Mouse (Mus musculus) hindbrain, embryonic 13.5 days (tissue): ENCODE data around the gene Gm10912. TPM values are rescaled to one million over a fixed set of nuclear protein-coding genes. Genes with fewer than 3 reads are reported as not detected.
"Not testable (repeated sequence)": the region's sequence is repeated elsewhere in the genome, so short reads cannot be mapped to it uniquely, and the experiment has no call there.

Source experiments
- ATAC-seq: fragments of 200-750 bp; cut with Nextera tagmentation; 2 replicates; pipeline ENCODE4 v1.8.0; 2017; ENCODE audit warnings: moderate TSS enrichment; ENCODE audit not compliant: low FRiP score
- H3K27ac ChIP-seq: fragments of 300-500 bp; sonication (generic); 2 replicates; pipeline ENCODE4 v1.5.1; 2015; ENCODE audit warnings: inconsistent platforms, mild to moderate bottlenecking, moderate library complexity
- H3K27me3 ChIP-seq: fragments of 300-500 bp; sonication (generic); 2 replicates; pipeline ENCODE4 v1.6.1; 2015; ENCODE audit warnings: mild to moderate bottlenecking, inconsistent platforms
- H3K36me3 ChIP-seq: fragments of 300-500 bp; sonication (generic); 2 replicates; pipeline ENCODE4 v1.6.1; 2015; ENCODE audit warnings: mild to moderate bottlenecking, inconsistent platforms
- H3K4me1 ChIP-seq: fragments of 300-500 bp; sonication (generic); replicated peaks from 2 replicates; pipeline ENCODE4 v1.6.1; 2015; ENCODE audit warnings: inconsistent platforms
- H3K4me2 ChIP-seq: fragments of 300-500 bp; sonication (generic); 2 replicates; pipeline ENCODE4 v1.6.1; 2015; ENCODE audit warnings: inconsistent platforms, mild to moderate bottlenecking, moderate library complexity
- H3K4me3 ChIP-seq: fragments of 300-500 bp; sonication (generic); 2 replicates; pipeline ENCODE4 v1.5.1; 2015; ENCODE audit warnings: mild to moderate bottlenecking, inconsistent platforms
- H3K9ac ChIP-seq: fragments of 300-500 bp; sonication (generic); 2 replicates; pipeline ENCODE4 v1.6.1; 2015; ENCODE audit warnings: mild to moderate bottlenecking, inconsistent platforms
- H3K9me3 ChIP-seq: fragments of 300-500 bp; sonication (generic); 2 replicates; pipeline ENCODE4 v1.6.1; 2016; ENCODE audit warnings: inconsistent platforms
- WGBS: fragments of 180-500 bp; shearing (Covaris S2); methylation state at CpG from one replicate; pipeline ENCODE4 v1.1.7; 2015; 5-methylcytosine and 5-hydroxymethylcytosine counted together
- polyA plus RNA-seq: library from polyadenylated mRNA; unstranded; fragments of >200 nt; fragmentation: Nextera tagmentation; extraction: Ambion mirVana; gene quantifications from 2 replicates; pipeline ENCODE4 v1.2.1, GENCODE M21; 2015

The Gm10912 gene
- polyA plus RNA-seq = not detected in 2 replicates

DNA sequence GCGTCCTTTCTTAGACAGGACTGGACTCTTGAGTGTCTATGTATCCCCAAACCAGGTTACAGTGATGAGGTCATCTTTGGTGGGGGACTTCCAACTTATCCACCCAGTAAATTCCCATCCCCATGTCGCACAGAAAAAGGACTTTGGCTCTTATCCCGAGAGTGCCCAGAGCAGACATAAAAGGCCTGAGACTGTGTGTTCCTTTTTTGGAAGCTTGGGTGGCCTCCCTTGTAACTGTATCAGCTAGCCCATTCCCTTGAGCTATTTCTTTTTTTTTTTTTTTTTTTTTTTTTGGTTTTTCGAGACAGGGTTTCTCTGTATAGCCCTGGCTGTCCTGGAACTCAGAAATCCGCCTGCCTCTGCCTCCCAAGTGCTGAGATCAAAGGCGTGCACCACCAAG lies at the start of gene Gm10912:
Gm10912 (plus strand) TSS at position 301 of the 400 bp plus-strand sequence.
- H3K4me1 ChIP-seq, H3K4me2 ChIP-seq, H3K4me3 ChIP-seq, H3K27ac ChIP-seq, H3K9ac ChIP-seq, H3K9me3 ChIP-seq, H3K27me3 ChIP-seq, ATAC-seq: not testable (repeated sequence)
- 92% methylated on average over 6 of the region's 6 CpGs for WGBS
- peaks cover 16% of the 10 kb centered on the region for H3K36me3 ChIP-seq

DNA sequence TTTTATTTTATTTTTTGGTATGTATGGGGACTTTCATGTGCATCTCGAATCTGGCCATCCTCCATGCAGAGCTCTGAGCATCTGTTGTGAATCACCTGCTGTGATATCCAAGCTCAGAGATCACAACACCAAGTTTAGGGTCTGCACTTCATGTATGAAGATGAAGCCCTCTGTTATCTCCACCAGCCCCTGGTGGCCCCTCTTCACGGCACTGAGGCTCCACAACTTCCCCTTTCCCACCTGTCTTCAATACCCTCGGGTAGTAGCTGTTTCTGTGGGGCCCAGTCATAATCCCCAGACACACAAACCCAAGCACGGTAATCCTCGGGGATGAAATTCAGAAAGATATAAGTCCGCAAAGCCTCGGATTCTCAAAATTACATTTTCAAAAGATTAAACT lies 42.5 kb upstream of the Gm10912 start:
- ATAC-seq = no peak
- Histone ChIP-seq H3K9me3 (no peaks in the 10 kb centered on the region), H3K4me2 (no peak overlapping the region), H3K9ac (no peak overlapping the region), H3K36me3 (no peaks in the 10 kb centered on the region), H3K27ac (no peak overlapping the region), H3K27me3 (peaks cover 2% of the 10 kb centered on the region; the same call in 1 of the 2 replicates), H3K4me3 (no peak overlapping the region), H3K4me1 (no peaks in the 10 kb centered on the region)
- WGBS = 86% methylated on average over 7 of the region's 7 CpGs

DNA sequence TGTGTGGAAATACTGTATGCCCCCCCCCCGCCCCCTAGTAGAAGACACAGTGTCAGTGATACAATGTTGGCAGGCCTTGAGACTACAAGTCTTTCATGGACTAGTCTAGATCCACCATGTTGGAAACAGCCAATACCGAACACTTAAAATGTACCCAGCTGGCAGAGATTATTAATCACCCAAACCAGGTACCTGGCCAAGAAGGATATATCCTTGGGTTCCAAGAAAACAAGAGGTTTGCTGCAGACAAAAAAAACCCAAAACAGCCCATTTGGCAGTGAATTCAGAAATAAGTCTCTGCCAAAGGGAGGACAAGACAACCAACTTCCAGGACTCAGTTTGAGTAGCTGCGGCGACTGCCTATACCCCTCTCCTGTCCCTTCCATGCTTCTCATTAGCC lies 41.0 kb upstream of the Gm10912 start:
- WGBS = 90% methylated on average over 4 of the region's 4 CpGs

DNA sequence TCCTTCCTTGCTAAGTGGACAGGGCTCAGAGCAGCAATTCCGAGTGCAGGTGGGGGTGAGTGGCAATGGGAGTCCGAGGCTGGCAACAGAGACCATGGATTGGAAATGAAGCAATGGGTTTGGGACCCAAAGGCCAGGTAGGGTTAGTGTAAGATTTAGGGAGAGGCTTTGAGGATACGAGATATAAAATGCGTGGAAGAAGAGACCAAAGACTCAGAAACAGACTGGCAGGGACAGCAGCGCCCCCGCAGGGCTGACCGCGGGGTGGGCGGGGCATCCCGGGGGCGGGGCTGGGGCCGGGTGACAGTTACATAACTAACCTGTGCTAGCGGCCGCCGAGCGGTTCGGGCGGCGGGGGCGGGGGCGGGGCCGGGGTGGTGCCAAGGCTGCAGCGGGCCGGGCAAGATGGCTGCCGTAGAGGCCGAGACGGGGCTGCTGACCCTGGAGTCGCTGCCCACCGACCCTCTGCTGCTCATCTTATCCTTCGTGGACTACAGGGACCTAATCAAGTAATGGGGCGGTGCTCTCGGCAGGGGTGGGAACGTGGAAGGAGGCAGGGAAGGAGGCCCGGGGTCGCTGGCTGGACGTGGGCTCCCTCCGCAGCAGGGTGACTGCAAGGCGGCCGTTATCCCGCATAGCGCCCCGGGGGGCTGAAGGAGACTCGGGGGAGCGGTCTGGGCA lies 38.0 kb upstream of the Gm10912 start, which contains the start of gene Fbxo3:
Fbxo3 (plus strand) TSS at position 264 of the 681 bp plus-strand sequence.
- H3K36me3 ChIP-seq = peaks cover 6% of the 10 kb centered on the region
- H3K27ac ChIP-seq = peak within 1 kb of the TSS; percentile 70
- no peaks in the 10 kb centered on the region for H3K9me3 ChIP-seq

More for the DNA sequence above, 41.0 kb upstream of the Gm10912 start:
- no peaks in the 10 kb centered on the region for H3K9me3 ChIP-seq
- peaks cover 13% of the 10 kb centered on the region for H3K4me1 ChIP-seq
- H3K27ac ChIP-seq = no peak overlapping the region
- H3K27me3 ChIP-seq = peaks cover 2% of the 10 kb centered on the region; the same call in 1 of the 2 replicates
- no peaks in the 10 kb centered on the region for H3K36me3 ChIP-seq
- no peak overlapping the region for H3K9ac ChIP-seq
- no peak overlapping the region for H3K4me2 ChIP-seq
- ATAC-seq = no peak
- H3K4me3 ChIP-seq = no peak overlapping the region

DNA sequence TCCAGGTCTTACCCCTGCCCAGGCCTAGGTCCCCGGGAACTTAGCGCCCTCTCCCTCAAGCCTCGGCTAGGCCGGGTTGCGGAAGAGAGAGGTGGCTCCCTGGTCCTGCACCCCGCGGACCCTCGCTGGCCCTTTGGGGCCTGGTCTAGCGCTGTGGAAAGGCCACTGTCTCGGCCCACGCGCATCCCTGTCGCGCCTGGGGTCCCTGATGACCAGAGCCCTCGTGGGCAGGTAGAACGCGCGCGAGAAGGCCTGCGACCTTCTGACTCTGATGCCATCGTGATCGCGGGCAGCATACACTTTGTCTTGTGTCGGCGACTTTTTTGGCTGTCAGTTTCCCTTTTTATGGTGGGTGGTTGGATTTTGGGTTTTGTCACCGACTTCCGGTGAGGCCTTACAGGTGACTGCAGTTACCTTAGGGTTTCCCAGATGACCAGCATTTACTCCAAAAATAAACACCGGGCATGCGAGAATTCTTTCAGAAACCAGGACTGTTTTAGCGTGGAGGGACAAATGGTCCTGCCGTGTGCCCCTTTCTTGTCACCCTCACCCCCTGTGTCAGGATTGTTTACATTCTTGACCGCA lies 37.4 kb upstream of the Gm10912 start, which contains the start of gene 4931422A03Rik:
4931422A03Rik (minus strand) TSS at position 223 of the 585 bp plus-strand sequence.
- ATAC-seq = peak; percentile 67
- peak within 1 kb of the TSS; percentile 88 for H3K4me2 ChIP-seq
- H3K36me3 ChIP-seq = peaks cover 6% of the 10 kb centered on the region
- H3K4me3 ChIP-seq = peak within 1 kb of the TSS; percentile 96
- peak within 1 kb of the TSS; percentile 98 for H3K9ac ChIP-seq
- peaks cover 2% of the 10 kb centered on the region; the same call in 1 of the 2 replicates for H3K27me3 ChIP-seq
- peak within 1 kb of the TSS; percentile 70 for H3K27ac ChIP-seq
- H3K9me3 ChIP-seq = no peaks in the 10 kb centered on the region
- 1% methylated on average over 32 of the region's 32 CpGs for WGBS
- H3K4me1 ChIP-seq = peaks cover 23% of the 10 kb centered on the region

More for the DNA sequence above, 38.0 kb upstream of the Gm10912 start, which contains the start of gene Fbxo3:
- H3K4me2 ChIP-seq = peak within 1 kb of the TSS; percentile 88
- H3K9ac ChIP-seq = peak within 1 kb of the TSS; percentile 98
- under 1% methylated on average over 28 of the region's 44 CpGs for WGBS
- H3K27me3 ChIP-seq = peaks cover 2% of the 10 kb centered on the region; the same call in 1 of the 2 replicates
- peak within 1 kb of the TSS; percentile 96 for H3K4me3 ChIP-seq
- H3K4me1 ChIP-seq = peaks cover 23% of the 10 kb centered on the region
- peak; percentile 96 for ATAC-seq

DNA sequence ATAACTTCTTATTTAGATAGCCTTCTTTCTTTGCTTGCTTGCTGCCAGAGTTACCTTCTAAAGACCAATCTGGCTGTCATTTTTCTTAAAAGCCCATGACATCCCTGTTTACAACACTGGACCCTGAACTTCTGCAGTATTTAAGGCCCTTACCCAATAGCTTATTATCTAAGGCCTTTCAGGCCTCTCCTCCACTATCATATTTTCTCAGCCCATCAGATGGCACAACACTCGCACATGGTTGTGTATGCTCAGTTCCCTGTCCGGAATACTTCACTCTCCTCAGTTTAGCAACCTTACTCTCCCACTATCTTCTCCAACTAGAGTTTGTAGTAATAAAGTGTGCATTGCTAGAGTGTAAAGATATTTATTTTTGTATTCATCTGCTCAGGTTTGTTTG lies 36.6 kb upstream of the Gm10912 start:
- Histone ChIP-seq H3K4me2 (peak overlapping the region; percentile 88), H3K27ac (no peak overlapping the region), H3K4me1 (peaks cover 23% of the 10 kb centered on the region), H3K36me3 (peaks cover 11% of the 10 kb centered on the region), H3K9me3 (no peaks in the 10 kb centered on the region), H3K9ac (0 out of 2 replicates have a peak overlapping the region, but pooled peaks have one; percentile 98), H3K4me3 (peak overlapping the region; percentile 96), H3K27me3 (peaks cover 2% of the 10 kb centered on the region; the same call in 1 of the 2 replicates)
- WGBS = 81% methylated on average over 2 of the region's 2 CpGs
- ATAC-seq = no peak

DNA sequence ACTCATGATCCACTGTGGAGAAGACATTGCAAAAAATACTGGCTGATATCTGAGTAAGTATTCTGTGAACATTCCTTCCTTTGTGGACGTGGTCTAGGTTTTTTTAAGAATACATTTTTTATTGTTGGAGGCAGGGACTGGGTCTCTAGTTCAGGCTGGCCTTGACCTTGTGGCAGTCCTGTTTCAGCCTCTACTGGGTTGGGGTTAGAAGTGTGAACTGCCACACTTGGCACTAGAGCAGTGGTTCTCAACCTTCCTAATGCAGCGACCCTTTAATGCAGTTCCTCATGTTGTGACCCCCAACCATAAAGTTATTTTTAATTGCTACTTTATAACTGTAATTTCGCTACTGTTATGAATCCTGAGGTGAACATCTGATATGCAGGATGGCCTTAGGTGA lies 35.2 kb upstream of the Gm10912 start:
- H3K36me3 ChIP-seq = peaks cover 14% of the 10 kb centered on the region
- no peaks in the 10 kb centered on the region for H3K27me3 ChIP-seq
- H3K27ac ChIP-seq = no peak overlapping the region
- no peak overlapping the region for H3K4me3 ChIP-seq
- peaks cover 23% of the 10 kb centered on the region for H3K4me1 ChIP-seq
- WGBS = 93% methylated on average over 3 of the region's 3 CpGs
- H3K4me2 ChIP-seq = no peak overlapping the region
- no peaks in the 10 kb centered on the region for H3K9me3 ChIP-seq
- no peak overlapping the region for H3K9ac ChIP-seq
- ATAC-seq = no peak

DNA sequence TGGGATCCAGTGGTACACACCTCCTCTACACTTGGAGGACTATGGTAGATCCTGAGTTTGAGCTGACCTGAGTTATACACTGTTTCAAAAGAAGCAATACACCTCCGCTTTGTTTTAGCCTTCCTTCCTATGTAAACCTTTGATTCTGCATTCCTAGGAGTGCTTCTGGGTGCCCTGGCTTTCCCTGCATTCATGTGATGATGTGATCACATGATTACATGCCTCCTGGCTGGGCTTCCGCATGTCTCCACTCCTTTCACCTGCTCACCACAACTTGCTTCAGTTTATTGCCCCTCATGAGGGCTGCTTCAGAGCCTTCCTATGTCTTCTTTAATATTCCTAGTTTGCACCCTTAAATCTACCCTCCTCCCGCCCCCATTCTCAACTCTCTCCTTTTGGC lies 33.6 kb upstream of the Gm10912 start:
- no peaks in the 10 kb centered on the region for H3K27me3 ChIP-seq
- H3K4me3 ChIP-seq = no peak overlapping the region
- WGBS = 89% methylated on average over 3 of the region's 3 CpGs
- no peaks in the 10 kb centered on the region for H3K9me3 ChIP-seq
- no peak overlapping the region for H3K4me2 ChIP-seq
- H3K36me3 ChIP-seq = peaks cover 28% of the 10 kb centered on the region
- no peak overlapping the region for H3K9ac ChIP-seq
- no peak overlapping the region for H3K27ac ChIP-seq
- peaks cover 23% of the 10 kb centered on the region for H3K4me1 ChIP-seq
- ATAC-seq = no peak

DNA sequence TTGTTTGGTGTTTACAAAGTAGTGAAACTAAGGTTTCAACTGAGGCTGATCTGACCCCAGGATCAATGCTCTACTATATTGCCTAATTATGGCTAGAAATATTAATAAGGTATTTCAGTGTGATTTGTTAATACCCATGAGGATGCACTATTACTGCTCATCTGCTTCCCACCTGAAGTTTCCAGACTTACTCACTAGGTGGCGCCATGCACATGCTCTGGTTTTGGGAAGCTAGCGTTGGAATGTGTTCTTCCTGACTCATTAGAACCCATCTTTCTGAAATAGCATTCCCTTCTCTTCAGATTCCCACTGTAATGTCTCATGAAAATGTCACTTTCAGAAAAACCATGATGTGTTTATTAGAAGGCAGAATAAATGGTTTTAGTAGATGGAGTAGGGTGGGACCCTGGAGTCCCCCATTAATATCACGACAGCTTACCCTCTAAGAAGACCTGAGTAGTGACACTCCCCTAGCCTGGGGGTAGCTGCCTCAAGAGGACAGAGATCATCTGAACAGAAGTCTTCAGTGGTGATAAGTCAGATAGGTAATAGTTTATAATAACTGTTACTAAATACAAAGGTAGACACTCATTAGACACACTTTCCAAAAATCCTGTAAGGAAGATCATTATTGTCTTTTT lies 30.7 kb upstream of the Gm10912 start:
- Histone ChIP-seq H3K9me3 (no peaks in the 10 kb centered on the region), H3K27ac (no peak overlapping the region), H3K27me3 (no peaks in the 10 kb centered on the region), H3K4me1 (peaks cover 7% of the 10 kb centered on the region), H3K9ac (no peak overlapping the region), H3K4me3 (no peak overlapping the region), H3K36me3 (peaks cover 41% of the 10 kb centered on the region), H3K4me2 (no peak overlapping the region)
- no peak for ATAC-seq
- 34% methylated on average over 3 of the region's 3 CpGs for WGBS

DNA sequence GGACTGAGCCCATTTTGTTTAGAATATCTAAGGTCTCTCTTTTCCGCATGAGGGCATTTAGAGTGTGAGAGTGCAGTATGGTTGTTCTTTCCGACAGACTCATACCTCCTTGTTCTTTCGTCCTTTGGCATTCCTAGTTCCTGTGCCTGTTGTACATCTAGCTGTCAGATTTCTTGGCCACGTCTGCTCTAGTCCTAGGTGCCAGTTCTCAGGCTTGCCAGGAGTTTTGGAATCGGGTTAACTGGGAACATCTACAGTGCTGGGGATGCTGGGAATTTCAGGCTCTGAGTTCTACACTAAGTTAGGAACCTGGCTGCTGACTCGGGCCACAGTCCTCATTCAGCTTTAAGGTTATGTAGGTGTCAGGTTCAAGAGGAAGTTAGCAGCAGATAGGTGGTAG lies 30.0 kb upstream of the Gm10912 start:
- Histone ChIP-seq H3K36me3 (peaks cover 45% of the 10 kb centered on the region), H3K4me3 (no peak overlapping the region), H3K9ac (no peak overlapping the region), H3K4me1 (0 out of 2 replicates have a peak, but pooled peaks cover 1% of the 10 kb centered on the region), H3K4me2 (no peak overlapping the region), H3K9me3 (no peaks in the 10 kb centered on the region), H3K27ac (no peak overlapping the region), H3K27me3 (no peaks in the 10 kb centered on the region)
- no peak for ATAC-seq
- WGBS = 89% methylated on average over 6 of the region's 6 CpGs

DNA sequence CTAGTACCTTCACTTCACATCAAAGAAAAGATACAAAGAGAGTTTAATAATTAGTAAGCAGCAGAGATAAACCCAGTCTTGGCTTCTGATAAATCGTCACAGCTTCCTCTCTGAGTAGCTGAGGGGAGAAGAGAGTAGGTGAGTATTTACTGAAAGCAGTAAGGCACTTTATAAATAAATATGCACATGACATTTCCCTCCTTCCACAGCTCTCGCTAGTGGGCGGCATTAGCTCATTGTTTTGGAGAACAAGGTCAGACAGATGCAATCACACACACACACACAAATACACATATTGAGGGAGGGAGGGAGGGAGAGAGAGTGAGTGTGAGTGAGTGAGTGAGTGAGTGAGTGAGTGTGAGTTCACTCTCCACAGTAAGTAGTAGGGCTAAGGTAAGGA lies 29.3 kb upstream of the Gm10912 start:
- Histone ChIP-seq H3K27me3 (no peaks in the 10 kb centered on the region), H3K4me1 (no peaks in the 10 kb centered on the region), H3K4me2 (no peak overlapping the region), H3K9ac (no peak overlapping the region), H3K36me3 (peaks cover 50% of the 10 kb centered on the region), H3K9me3 (no peaks in the 10 kb centered on the region), H3K27ac (no peak overlapping the region), H3K4me3 (no peak overlapping the region)
- no peak for ATAC-seq
- 71% methylated on average over 3 of the region's 3 CpGs for WGBS

DNA sequence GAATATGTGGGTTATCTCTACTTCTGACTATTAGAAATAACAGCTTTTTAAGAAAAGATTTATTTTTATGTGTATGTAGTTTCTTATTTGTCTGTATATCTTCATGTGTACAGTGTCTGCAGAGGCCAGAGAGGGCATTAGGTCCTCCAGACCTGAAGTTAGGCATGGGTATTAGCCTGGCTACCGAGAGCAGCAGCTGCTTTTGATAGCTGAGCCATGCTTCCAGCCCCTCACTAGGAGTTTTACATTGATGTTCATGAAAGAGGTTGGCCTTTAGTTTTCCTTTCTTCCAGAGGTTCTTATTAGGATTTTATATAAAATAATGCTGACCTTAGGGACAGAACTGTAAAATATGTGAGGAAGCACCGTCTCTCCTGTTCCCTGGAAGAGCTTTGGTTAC lies 27.4 kb upstream of the Gm10912 start:
- ATAC-seq = no peak
- H3K9ac ChIP-seq = no peak overlapping the region
- WGBS = 51% methylated on average over 2 of the region's 2 CpGs
- no peaks in the 10 kb centered on the region for H3K9me3 ChIP-seq
- H3K27ac ChIP-seq = no peak overlapping the region
- peaks cover 47% of the 10 kb centered on the region for H3K36me3 ChIP-seq
- H3K4me2 ChIP-seq = no peak overlapping the region
- no peaks in the 10 kb centered on the region for H3K27me3 ChIP-seq
- no peaks in the 10 kb centered on the region for H3K4me1 ChIP-seq
- H3K4me3 ChIP-seq = no peak overlapping the region
